Mouse (Mus musculus) layer of hippocampus, adult 8-10 months (tissue): ENCODE data around the gene Cttnbp2. TPM values are rescaled to one million over a fixed set of nuclear protein-coding genes. Genes with fewer than 3 reads are reported as not detected.
"Not testable (repeated sequence)": the region's sequence is repeated elsewhere in the genome, so short reads cannot be mapped to it uniquely, and the experiment has no call there.

Source experiments
- DNase-seq, 2 experiments: peaks; one replicate each; pipeline ENCODE4 v3.0.0; 2022; ENCODE audit warnings: low spot score in 2 of 2
- total RNA-seq, 4 experiments: library from RNA; stranded (reverse); gene quantifications; 2 replicates each; pipeline ENCODE4 v1.2.4; 2022

Gene Cttnbp2
- total RNA-seq, 4 experiments from 2014 or later, result 227 to 270 (median 252) TPM

DNA sequence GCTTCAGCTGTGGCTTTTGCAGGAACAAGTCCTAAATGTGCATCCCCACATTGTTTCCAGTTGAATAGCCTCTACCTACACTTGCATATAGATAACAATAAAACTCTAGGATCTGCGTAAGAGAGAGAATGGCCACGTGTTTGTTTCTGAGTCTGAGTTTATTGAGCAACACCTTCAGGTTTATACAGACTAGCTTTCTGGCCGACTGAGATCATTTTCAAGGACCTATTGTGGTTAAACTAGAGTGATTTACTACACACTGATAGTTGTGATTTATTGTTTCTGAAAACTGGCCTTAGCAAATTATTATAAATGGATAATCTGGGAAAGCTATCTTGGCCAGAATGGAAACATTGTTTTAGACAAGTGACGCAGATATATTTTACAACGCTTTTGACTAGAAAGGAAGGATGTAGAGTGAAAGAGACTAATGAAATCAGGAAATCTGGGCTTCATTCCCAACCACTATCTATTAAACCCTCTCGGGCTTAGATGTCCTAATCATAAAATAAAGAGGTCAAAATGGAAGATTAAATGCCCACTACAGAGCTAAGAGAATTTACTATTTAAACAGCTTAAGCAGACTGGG lies 96.7 kb downstream of the Cttnbp2 start:
- DNase-seq, result no peak

DNA sequence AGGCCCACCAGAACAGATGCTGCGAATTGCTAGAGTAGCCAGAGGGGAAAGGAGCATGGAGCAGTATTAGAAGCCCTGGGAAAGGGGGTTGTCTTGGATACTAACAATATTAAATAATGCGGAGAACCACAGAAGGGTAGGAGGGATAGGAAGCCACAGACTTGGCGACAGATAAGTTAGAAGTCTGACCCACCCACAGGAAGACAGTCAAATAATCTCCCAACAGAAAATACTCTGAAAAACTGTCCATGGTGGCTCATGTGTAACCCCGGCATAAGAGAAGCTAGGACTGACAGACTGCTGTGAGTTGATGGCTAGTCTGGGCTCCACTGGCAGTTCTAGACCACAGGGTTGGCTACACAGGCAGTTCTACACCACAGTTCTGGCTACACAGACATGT lies 98.7 kb downstream of the Cttnbp2 start:
- no peak for DNase-seq

DNA sequence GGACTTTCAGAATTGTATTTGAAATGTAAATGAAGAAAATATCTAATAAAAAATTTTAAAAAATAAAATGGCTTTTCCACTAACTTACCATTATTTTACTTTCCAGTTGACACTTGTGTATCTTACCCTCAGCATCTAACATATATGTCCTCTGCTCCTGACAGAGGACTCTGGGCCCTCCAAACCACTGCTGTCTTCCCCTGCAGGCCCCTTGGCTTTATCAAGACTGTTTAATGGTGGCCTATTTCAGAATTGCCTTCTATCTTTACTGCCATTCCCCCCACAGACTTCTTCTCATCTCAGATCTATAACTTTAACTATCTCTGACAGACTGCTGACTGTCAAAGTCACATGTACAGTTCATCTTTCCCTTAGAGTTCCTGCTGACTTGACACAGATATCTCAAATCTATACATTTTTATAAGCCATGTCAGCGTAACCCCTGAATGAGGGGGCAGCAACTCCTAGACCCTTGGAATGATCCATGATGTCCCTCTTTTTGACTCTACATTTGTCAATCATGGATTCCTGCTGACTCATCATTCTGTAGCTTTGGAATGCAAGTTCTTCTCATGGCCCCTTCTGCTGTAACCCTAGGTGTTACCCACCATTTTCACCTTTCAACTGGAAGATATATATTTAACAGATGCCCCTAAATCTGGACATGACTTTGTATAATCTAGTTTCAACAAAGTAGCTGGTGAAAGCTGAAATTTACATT lies 103.0 kb downstream of the Cttnbp2 start:
- no peak for DNase-seq

DNA sequence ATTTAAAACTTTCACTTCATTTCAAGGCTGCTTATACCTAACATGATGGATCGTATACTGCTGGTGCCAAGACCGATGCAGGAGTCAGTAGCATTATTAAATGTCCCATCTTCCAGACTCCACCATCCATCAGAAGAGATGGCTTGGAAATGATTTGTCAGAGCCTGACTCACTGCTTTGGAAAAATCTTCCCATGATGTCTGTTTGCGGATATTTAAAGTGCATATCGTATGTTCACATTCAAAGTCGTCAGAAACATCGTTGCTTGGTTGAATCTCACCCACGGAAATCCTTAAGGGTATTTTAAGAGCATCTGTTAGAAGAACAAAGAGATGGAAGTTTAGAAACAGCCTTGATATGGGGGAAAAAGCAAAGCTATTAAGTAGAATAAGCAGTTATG lies 106.2 kb downstream of the Cttnbp2 start:
- no peak for DNase-seq

DNA sequence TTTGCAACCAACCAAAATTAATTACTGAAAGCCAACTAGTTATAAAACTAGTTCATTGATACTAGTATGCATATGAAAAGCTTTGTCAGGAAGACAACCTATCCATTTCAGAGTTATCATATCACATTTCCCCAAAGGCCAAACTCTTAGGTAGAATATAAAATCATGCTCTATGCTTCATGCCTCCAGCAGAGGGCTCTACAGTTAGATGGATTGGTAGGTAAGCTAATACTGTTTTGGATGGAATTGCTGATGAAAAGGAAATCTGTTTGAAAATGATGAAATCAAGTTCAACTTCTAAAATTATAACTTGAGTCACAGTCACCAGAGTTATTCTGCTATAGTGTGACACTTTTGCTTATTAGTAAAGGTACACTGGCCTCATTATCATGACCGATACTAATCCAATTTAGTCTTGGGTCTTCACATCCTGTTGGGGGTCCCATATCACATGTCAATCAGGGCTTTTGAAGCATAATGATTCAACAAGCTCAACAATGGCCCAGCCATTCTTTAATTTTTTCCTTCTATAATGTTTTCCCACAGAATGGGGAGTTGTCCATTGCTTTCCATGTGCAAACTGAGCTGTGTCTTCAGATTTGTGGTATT lies 113.5 kb downstream of the Cttnbp2 start:
- no peak for DNase-seq

DNA sequence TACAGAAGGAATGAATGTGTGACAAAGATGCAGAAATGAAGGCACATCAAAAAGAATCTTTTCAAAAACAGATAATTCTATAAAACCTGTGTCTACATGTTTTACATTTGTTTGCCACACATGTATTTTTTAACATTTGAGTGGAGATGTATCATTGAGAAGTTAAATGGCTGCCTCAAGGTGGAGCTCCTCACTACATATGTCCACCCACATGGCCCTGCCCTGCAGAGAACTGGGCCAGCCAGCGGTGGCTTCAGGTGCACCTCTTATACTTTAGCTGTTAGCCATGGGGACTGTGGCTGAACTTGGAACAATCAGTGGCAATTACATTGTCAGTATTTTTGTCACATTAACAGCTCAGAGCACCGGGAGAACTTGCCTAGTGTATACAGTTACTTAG lies 133.3 kb downstream of the Cttnbp2 start:
- no peak for DNase-seq

DNA sequence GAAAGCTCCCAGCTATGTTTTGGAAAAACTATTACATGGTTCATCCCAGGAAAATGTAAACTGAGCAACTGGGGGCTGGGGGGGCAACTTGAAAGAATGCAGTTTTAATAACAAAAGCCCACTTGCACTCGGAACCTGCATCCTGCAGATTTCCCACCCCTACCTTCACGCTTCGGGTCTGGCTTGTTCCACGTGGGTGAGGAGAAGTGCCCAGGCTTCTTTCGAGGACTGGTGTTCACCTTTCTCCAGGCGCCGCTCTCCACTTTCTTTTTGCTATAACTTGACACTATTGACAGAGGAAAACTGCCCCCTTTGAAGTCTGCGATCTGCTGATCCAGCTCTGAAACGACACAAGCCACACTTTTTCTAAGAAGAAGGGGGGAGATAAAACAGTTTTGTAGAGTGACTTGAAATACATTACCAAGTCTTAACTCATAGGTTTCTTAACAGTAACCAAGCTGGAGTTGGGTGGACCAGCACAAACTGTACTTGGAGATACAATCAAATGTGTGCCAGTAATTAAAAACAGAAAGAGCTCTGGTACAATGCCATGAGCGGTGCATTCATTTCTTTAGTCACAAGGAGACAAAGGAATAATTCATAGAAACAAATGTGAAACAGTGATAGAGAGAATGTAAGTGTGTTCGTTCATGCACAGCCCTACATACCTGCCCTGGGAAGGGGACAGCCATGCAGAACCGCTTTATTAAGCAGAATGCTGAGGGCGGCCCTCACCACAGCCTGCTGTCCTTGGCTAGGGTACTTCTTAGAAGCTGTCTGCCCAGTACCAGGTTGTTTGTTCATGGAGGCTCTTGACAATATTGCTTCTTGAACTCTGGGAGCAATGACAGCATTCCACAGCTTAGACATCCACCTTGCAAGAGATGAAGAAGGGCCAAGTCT lies 134.1 kb downstream of the Cttnbp2 start:
- no peak for DNase-seq

DNA sequence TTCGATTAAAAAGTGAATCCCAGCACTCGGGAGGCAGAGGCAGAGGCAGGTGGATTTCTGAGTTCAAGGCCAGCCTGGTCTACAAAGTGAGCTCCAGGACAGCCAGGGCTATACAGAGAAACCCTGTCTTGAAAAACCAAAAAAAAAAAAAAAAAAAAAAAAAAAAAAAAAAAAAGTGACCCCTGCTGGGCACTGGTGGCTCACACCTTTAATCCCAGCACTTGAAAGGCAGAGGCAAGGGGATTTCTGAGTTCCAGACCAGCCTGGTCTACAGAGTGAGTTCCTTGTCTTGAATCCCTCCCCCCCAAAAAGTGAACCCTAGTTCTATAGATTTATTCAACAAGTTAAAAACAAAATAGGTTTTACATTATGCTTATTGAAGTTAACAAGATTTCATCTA lies 136.9 kb downstream of the Cttnbp2 start:
- not testable (repeated sequence) for DNase-seq

DNA sequence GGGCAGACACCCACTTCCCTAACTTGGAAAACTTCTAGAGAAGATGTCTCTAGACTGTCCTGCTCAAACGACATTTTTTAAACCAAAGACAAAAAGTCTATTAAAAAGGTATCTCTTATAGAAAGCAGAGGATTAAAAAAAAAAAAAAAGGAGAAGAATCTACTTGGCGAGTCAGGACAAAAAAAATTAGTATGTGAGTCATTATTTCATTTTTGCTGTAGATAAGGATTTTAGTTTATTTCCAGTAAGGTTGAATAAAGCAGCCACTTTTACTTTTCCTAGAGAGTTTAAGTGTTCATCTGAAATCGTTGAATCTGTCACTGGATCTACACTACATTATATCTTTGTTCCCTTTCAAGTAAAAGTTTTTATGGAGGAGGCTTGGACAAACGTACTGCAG lies 139.9 kb downstream of the Cttnbp2 start:
- no peak for DNase-seq

DNA sequence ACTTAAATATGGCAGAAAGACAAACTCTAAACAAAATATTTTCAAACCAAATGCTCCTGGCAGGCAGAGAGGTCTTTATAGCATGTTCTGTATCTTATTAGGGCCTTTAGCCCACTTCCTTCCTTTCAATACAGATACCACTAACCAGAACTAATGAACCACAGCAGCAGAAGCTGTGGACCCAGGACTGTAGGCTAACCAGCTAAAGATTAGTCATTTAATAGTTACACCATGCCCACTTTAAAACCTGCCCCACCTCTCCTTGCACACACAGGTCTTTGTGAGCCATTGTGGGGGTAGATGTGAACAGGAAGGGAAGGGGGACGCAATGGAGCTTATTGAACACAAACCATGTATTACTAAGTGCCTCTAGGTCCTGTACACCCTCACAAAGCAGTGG lies 141.0 kb downstream of the Cttnbp2 start:
- no peak for DNase-seq

DNA sequence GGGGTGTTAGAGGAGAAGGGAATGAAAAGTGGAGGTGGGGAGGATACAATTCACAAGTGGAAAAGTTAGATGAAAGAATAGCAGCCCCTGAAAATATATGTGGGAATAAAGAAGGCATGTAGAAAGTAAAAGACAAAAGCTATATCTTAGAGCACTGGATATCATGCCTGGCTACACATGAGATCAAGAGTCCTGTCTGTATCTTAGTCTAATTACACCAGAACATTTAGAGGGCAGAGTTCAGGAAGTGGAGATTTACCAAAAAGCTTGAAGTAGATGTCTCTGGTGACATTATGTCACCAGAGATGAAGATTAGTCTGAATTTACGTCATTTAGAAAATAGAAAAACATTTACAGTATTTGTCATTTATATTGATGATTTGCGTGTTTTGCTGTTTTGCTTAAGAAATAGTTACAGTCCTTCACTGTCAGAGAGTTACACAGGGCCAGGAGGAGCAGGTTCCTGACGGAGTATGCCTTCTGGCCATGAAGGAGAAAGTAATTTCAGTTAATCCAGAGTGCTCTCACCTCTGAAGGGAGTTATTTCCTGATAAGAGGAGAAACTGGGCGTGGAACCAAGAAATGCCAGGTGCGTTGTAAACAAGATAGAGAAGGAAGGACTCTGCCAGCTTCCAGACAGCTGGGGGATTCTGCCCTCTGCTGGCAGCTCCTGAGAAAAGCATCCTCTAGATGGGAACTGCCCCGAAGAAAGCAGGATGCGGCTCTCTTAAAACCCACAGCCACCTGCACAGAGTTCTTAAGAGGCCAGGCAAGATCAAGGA lies 142.0 kb downstream of the Cttnbp2 start:
- peak in 1 of 2 experiments; percentile 64 for DNase-seq

DNA sequence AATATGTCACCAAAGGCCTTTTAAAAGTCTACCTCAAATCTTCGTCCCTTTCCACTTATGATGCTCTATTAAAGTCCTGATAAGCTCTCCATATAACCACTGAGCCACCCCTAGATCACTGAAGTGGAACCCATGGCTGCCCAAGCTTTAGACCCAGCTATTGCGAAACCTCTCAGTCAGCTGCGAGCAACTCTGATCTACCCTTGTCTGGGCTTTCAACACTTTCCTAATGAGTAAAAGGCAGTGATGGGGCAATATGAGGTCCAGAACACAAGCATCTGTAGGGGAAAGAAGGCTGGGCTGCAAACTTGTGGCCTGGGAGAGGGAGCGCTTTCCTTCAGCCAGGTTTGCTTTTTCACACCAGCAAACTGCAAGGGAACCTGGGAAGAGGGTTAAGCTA lies 144.9 kb downstream of the Cttnbp2 start:
- no peak for DNase-seq

DNA sequence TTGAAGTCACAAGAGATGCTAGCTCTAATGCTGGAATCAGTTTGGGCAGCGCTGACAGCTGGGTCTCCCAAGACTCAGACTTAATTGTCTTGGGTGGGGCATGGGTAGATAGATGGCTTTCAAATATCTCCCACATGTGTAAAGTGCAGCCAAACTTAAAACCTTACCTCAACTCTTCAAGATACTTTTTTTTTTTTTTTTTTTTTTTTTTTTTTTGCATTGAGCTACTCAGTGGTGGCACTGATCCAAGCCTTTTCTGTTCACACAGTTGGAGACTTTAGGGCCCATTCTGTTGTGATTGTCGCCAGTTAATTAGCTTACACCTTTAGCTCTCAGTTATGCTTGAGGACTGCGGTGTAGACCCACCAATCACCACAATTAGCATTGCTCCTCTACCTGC lies 145.6 kb downstream of the Cttnbp2 start:
- no peak for DNase-seq

DNA sequence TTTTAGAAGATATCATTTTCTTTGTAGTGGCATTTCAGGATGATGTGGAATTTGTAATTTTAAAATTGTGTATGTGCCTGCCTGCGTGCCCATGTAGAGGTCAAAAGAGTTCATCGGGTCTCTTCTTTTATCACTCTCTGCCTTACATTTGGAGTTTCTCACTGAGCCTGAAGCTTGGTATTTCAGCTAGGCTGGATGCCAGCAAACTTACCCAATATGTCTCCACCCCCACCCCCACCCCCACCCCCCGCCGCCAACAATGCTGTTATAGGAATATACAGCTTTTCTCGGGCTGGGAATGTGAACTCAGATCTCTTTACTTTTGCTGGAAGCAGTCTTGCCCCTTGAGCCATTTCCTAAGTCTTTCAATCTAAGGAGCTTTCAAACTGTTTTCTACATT lies 152.4 kb downstream of the Cttnbp2 start:
- no peak for DNase-seq

DNA sequence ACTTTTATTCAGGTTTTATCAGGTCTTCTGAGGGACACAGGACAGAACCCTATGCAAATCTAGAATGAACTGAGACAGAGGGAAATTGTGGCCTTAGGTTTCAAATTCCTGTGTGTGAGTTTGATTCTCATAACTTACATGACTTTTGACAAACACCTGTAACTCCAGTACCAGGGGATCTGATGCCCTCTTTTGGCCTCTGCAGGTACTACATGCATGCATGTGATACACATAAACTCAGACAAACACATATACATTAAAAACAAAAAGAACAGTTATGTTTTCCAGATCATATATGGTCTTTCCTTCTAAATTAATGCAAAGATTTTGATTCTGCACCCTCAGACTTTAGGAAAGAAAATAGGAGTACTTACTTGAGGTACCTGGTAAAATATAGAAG lies 153.7 kb downstream of the Cttnbp2 start:
- DNase-seq, result no peak

DNA sequence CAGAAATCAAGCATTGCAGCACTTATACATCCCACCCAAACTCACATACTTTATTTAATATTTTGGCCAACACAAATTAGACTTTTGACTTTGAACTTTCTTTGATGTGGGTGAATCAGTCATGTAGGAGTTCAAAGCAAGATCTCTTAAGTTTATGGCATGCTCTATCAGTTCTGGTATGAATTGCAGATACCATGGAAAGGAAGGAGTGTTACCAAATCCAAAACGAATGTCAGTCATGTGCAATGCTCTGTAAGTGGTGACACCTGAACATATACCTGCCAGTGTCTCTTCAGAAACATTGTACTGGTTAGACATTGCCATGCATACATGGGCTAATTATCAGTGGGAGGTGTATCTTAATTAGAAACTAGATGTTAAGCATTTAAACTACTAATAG lies 154.5 kb downstream of the Cttnbp2 start:
- no peak for DNase-seq

DNA sequence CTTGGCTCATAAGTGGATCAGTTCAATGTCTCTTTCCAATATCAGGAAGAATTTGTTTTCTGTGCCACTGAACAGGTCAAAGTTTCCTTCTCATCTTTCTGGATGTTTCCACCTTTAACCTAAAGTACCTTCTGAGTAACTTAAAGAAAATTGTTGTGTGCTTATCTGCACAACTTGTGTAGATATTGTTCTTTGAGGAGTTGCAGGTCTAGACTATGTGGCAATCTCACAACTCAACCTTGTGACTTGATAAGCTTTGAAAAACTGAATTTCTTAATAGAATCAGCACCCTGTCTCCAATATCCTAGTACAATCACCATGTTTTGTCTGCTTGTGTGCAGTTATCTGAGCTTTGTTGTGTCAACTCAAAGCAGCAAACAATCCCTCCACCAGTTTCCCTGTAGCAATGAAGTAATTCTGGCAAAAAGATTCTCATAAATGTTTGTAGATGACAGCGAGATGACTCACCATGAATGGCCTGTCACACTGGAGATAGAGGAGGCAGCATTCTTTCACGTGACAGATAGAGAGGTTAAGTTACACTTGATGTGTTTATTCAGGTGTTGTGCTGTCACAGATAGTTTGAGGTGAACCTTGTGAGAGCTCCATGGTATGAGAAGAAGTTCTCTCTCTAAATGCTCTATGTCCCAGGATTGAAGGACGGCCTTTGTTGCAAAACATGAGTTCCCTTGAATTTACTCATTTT lies 165.3 kb downstream of the Cttnbp2 start:
- no peak for DNase-seq

DNA sequence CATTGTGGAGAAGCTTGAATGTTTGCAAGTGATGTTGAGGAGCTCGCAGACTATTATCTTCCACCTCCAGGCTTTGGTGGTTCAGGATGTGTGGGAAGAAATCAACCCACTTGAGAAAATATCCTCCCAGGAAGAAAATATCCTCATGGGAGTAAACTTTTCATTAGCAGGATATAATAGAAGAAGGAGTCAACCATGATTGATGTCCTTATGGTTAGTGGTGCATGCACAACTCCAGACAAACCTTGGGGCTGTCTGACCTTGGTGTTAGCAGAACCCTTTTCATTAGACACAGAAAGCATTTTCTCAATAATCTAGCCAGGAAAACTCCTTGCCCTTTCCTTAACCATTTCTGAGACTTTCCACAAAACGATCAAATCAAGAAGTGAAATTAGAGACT lies 170.4 kb downstream of the Cttnbp2 start:
- DNase-seq, result no peak

DNA sequence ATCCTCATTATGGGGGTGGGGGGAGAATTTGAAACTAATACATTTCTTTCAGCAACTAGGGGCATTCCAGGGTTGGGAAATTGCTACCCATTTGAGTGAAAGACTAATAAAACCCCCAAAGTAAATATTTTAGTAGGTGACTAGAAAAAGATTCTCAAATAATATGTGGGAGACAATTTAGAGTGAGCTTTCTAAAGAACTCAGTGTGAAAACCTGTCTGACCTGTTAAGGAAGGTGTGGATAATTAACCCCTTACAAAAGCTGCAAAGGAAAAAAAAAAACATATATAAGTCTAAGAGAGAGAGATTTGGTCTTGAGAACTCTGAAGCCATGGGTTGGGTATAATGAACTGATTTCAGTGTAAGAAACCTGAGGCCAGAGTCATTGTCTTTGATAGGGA lies 176.3 kb downstream of the Cttnbp2 start:
- no peak for DNase-seq

DNA sequence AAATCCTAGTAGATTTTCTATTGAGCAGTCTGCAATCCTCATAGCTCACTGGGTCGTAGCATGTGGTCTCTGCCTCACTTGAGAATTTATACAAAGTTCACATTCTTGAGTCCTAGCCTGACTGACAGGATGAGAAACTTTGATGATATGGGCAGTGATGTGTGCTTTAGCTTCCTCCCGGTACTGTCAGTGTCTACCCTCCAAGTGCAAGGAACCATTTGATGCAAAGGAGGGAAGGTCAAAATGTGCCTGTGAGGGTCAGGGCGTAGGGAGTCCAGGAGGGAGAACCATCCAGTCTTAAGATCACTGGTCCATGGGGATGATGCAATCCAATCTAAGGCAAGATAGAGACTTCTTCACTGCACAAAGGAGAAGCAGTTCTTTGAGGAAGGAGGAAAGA lies 179.2 kb downstream of the Cttnbp2 start:
- no peak for DNase-seq

DNA sequence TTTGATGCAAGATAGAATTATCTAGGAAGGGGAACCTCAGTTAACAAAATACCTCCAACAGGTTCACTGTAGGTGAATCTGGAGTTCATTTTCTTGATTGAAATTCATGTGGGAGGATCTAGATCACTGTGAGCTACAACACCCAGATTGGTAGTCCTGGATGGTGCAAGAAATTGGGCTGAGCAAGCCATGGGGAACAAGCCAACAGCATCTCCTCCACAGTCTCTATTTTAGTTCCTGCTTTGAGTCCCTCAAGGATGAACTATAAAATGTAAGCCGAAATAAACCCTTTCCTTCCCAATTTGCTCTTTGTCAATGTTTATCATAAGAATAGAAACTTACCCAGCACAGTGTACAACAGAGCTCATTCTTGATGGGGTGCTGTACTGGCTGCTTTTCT lies 191.7 kb downstream of the Cttnbp2 start:
- no peak for DNase-seq
